Mouse (Mus musculus): Measurements from ENCODE around the gene Tomt. TPM values are rescaled to one million over a fixed set of nuclear protein-coding genes. Genes with fewer than 3 reads are reported as not detected.

The Tomt gene
- polyA plus RNA-seq, 1 experiment, result 0.09 TPM

- Histone ChIP-seq H3K4me1 (ENCODE audit: control insufficient read depth, insufficient read depth, low read length) (peaks cover 4% of the 10 kb centered on the region; the same call in 1 of the 2 replicates), H3K27ac (ENCODE audit: insufficient read depth, low read depth, low read length) (no peak overlapping the region), H3K27me3 (replicated peaks; ENCODE audit: control insufficient read depth, insufficient read depth, low read length) (no peaks in the 10 kb centered on the region), H3K36me3 (ENCODE audit: control insufficient read depth, insufficient read depth, low read length) (peaks cover 3% of the 10 kb centered on the region; the same call in 1 of the 2 replicates), H3K4me3 (ENCODE audit: insufficient read depth, low read depth, low read length) (no peak overlapping the region)
- DNase-seq, result no peak
- WGBS, result 77% methylated on average over 3 of the region's 3 CpGs
- TF ChIP-seq CTCF (conservative IDR thresholded peaks at IDR 0.05; ENCODE audit: insufficient read depth, insufficient read length, low read depth, low read length) (0 out of 2 replicates have a peak, but pooled peaks have one; percentile 7), POLR2A (IDR thresholded peaks at IDR 0.05; ENCODE audit: low read depth, low read length) (no peak)
Observed at GRCm38 (mm10) chr7:101862291-101862690, 43.9 kb downstream of the Tomt start.

- H3K27ac ChIP-seq (ENCODE audit: insufficient read depth, low read depth, low read length), result peak overlapping the region; percentile 52; the same call in 1 of the 2 replicates
- peak; percentile 90 for DNase-seq
- TF ChIP-seq CTCF (conservative IDR thresholded peaks at IDR 0.05; ENCODE audit: insufficient read depth, insufficient read length, low read depth, low read length), result no peak
- TF ChIP-seq POLR2A (IDR thresholded peaks at IDR 0.05; ENCODE audit: low read depth, low read length), result no peak
Observed at GRCm38 (mm10) chr7:101860978-101861377, 45.2 kb downstream of the Tomt start.

GRCm38 (mm10) chr7:101858362-101858761 lies 47.8 kb downstream of the Tomt start:
- Histone ChIP-seq H3K4me1 (ENCODE audit: control insufficient read depth, insufficient read depth, low read length) (peaks cover 2% of the 10 kb centered on the region; the same call in 1 of the 2 replicates), H3K36me3 (ENCODE audit: control insufficient read depth, insufficient read depth, low read length) (peaks cover 3% of the 10 kb centered on the region; the same call in 1 of the 2 replicates), H3K27ac (ENCODE audit: insufficient read depth, low read depth, low read length) (no peak overlapping the region), H3K27me3 (replicated peaks; ENCODE audit: control insufficient read depth, insufficient read depth, low read length) (no peaks in the 10 kb centered on the region), H3K4me3 (ENCODE audit: insufficient read depth, low read depth, low read length) (no peak overlapping the region)
- no peak for TF ChIP-seq POLR2A (IDR thresholded peaks at IDR 0.05; ENCODE audit: low read depth, low read length)
- no peak for TF ChIP-seq CTCF (conservative IDR thresholded peaks at IDR 0.05; ENCODE audit: insufficient read depth, insufficient read length, low read depth, low read length)
- WGBS, result 70% methylated on average over 9 of the region's 9 CpGs
- DNase-seq, result no peak

More at GRCm38 (mm10) chr7:101860978-101861377, 45.2 kb downstream of the Tomt start:
- Histone ChIP-seq H3K4me3 (ENCODE audit: insufficient read depth, low read depth, low read length) (no peak overlapping the region), H3K36me3 (ENCODE audit: control insufficient read depth, insufficient read depth, low read length) (peaks cover 3% of the 10 kb centered on the region; the same call in 1 of the 2 replicates), H3K4me1 (ENCODE audit: control insufficient read depth, insufficient read depth, low read length) (peaks cover 4% of the 10 kb centered on the region; the same call in 1 of the 2 replicates), H3K27me3 (replicated peaks; ENCODE audit: control insufficient read depth, insufficient read depth, low read length) (no peaks in the 10 kb centered on the region)

- no peaks in the 10 kb centered on the region for H3K27me3 ChIP-seq (replicated peaks; ENCODE audit: control insufficient read depth, insufficient read depth, low read length)
- peaks cover 2% of the 10 kb centered on the region; the same call in 1 of the 2 replicates for H3K4me1 ChIP-seq (ENCODE audit: control insufficient read depth, insufficient read depth, low read length)
- DNase-seq, result no peak
- peaks cover 3% of the 10 kb centered on the region; the same call in 1 of the 2 replicates for H3K36me3 ChIP-seq (ENCODE audit: control insufficient read depth, insufficient read depth, low read length)
- H3K27ac ChIP-seq (ENCODE audit: insufficient read depth, low read depth, low read length), result no peak within 1 kb of the TSS
- H3K4me3 ChIP-seq (ENCODE audit: insufficient read depth, low read depth, low read length), result no peak within 1 kb of the TSS
- TF ChIP-seq CTCF (conservative IDR thresholded peaks at IDR 0.05; ENCODE audit: insufficient read depth, insufficient read length, low read depth, low read length) (no peak), POLR2A (IDR thresholded peaks at IDR 0.05; ENCODE audit: low read depth, low read length) (no peak)
- 89% methylated on average over 4 of the region's 4 CpGs for WGBS
Observed at GRCm38 (mm10) chr7:101857094-101857493, 49.1 kb downstream of the Tomt start, which contains the start of gene Folr2. Gene Folr2 (minus strand): TSS chr7:101857194.

- 89% methylated on average over 2 of the region's 2 CpGs for WGBS
- H3K4me1 ChIP-seq (ENCODE audit: control insufficient read depth, insufficient read depth, low read length), result no peaks in the 10 kb centered on the region; the same call in 1 of the 2 replicates
- H3K36me3 ChIP-seq (ENCODE audit: control insufficient read depth, insufficient read depth, low read length), result peaks cover 1% of the 10 kb centered on the region; the same call in 1 of the 2 replicates
- H3K27me3 ChIP-seq (replicated peaks; ENCODE audit: control insufficient read depth, insufficient read depth, low read length), result no peaks in the 10 kb centered on the region
- DNase-seq, result no peak
- TF ChIP-seq CTCF (conservative IDR thresholded peaks at IDR 0.05; ENCODE audit: insufficient read depth, insufficient read length, low read depth, low read length) (no peak), POLR2A (IDR thresholded peaks at IDR 0.05; ENCODE audit: low read depth, low read length) (no peak)
- H3K27ac ChIP-seq (ENCODE audit: insufficient read depth, low read depth, low read length), result no peak overlapping the region
- no peak overlapping the region for H3K4me3 ChIP-seq (ENCODE audit: insufficient read depth, low read depth, low read length)
Observed at GRCm38 (mm10) chr7:101853816-101854215, 52.3 kb downstream of the Tomt start.

GRCm38 (mm10) chr7:101852846-101853245 lies 53.3 kb downstream of the Tomt start:
- no peak for TF ChIP-seq CTCF (conservative IDR thresholded peaks at IDR 0.05; ENCODE audit: insufficient read depth, insufficient read length, low read depth, low read length)
- TF ChIP-seq POLR2A (IDR thresholded peaks at IDR 0.05; ENCODE audit: low read depth, low read length), result no peak
- peak; percentile 57 for DNase-seq
- H3K36me3 ChIP-seq (ENCODE audit: control insufficient read depth, insufficient read depth, low read length), result peaks cover 1% of the 10 kb centered on the region; the same call in 1 of the 2 replicates
- H3K4me3 ChIP-seq (ENCODE audit: insufficient read depth, low read depth, low read length), result no peak overlapping the region
- no peaks in the 10 kb centered on the region for H3K27me3 ChIP-seq (replicated peaks; ENCODE audit: control insufficient read depth, insufficient read depth, low read length)
- no peaks in the 10 kb centered on the region; the same call in 1 of the 2 replicates for H3K4me1 ChIP-seq (ENCODE audit: control insufficient read depth, insufficient read depth, low read length)
- WGBS, result 77% methylated on average over 6 of the region's 6 CpGs
- no peak overlapping the region for H3K27ac ChIP-seq (ENCODE audit: insufficient read depth, low read depth, low read length)

- Histone ChIP-seq H3K36me3 (ENCODE audit: control insufficient read depth, insufficient read depth, low read length) (no peaks in the 10 kb centered on the region; the same call in 1 of the 2 replicates), H3K27ac (ENCODE audit: insufficient read depth, low read depth, low read length) (no peak overlapping the region), H3K4me3 (ENCODE audit: insufficient read depth, low read depth, low read length) (no peak overlapping the region), H3K4me1 (ENCODE audit: control insufficient read depth, insufficient read depth, low read length) (no peaks in the 10 kb centered on the region; the same call in 1 of the 2 replicates), H3K27me3 (replicated peaks; ENCODE audit: control insufficient read depth, insufficient read depth, low read length) (no peaks in the 10 kb centered on the region)
- TF ChIP-seq CTCF (conservative IDR thresholded peaks at IDR 0.05; ENCODE audit: insufficient read depth, insufficient read length, low read depth, low read length), result no peak
- no peak for TF ChIP-seq POLR2A (IDR thresholded peaks at IDR 0.05; ENCODE audit: low read depth, low read length)
- DNase-seq, result no peak
- WGBS, result 58% methylated on average over 6 of the region's 6 CpGs
Observed at GRCm38 (mm10) chr7:101851689-101852088, 54.5 kb downstream of the Tomt start.

Other genes starting within 250 kb of the Tomt start
- 64.8 and 84.9 TPM in 2 replicates for gene Clpb, start 242.7 kb downstream of the Tomt start, polyA plus RNA-seq (2012; rRNA removed)
- gene Phox2a, start 88.0 kb downstream of the Tomt start, polyA plus RNA-seq (2012; rRNA removed), result 0.20 TPM in 1 of 2 replicates, not detected in the other
- 62.1 and 81.3 TPM in 2 replicates for gene Inppl1, start 68.1 kb downstream of the Tomt start, polyA plus RNA-seq (2012; rRNA removed)
- gene Folr2, start 49.2 kb downstream of the Tomt start, polyA plus RNA-seq (2012; rRNA removed), result 11.2 and 11.7 TPM in 2 replicates
- gene Anapc15, start 42.6 kb downstream of the Tomt start, polyA plus RNA-seq (2012; rRNA removed), result 40.2 and 42.6 TPM in 2 replicates
- 942 and 1,044 TPM in 2 replicates for gene Folr1, start 35.6 kb downstream of the Tomt start, polyA plus RNA-seq (2012; rRNA removed)
- gene Lamtor1, start 455 bp downstream of the Tomt start, polyA plus RNA-seq (2012; rRNA removed), result 255 and 267 TPM in 2 replicates
- gene Lrrc51, start 27.5 kb upstream of the Tomt start, polyA plus RNA-seq (2012; rRNA removed), result 19.6 and 21.6 TPM in 2 replicates
- gene Numa1, start 27.8 kb upstream of the Tomt start, polyA plus RNA-seq (2012; rRNA removed), result 71.8 and 77.5 TPM in 2 replicates
- 18.9 and 22.9 TPM in 2 replicates for gene Il18bp, start 112.3 kb upstream of the Tomt start, polyA plus RNA-seq (2012; rRNA removed)
- 42.7 and 43.8 TPM in 2 replicates for gene Rnf121, start 159.1 kb upstream of the Tomt start, polyA plus RNA-seq (2012; rRNA removed)
- 12.3 and 13.2 TPM in 2 replicates for gene Xndc1, start 159.2 kb upstream of the Tomt start, polyA plus RNA-seq (2012; rRNA removed)
- 1.8 and 2.5 TPM in 2 replicates for gene Xntrpc, start 159.4 kb upstream of the Tomt start, polyA plus RNA-seq (2012; rRNA removed)
- not detected in 2 replicates for gene Trpc2, start 176.8 kb upstream of the Tomt start, polyA plus RNA-seq (2012; rRNA removed)
- gene Art1, start 195.4 kb upstream of the Tomt start, polyA plus RNA-seq (2012; rRNA removed), result 0.08 and 3.8 TPM in 2 replicates
- 0.15 and 0.33 TPM in 2 replicates for gene Art5, start 203.1 kb upstream of the Tomt start, polyA plus RNA-seq (2012; rRNA removed)
- 0.03 TPM in 1 of 2 replicates, not detected in the other for gene Chrna10, start 210.5 kb upstream of the Tomt start, polyA plus RNA-seq (2012; rRNA removed)

Measured in kidney, adult 2 months (tissue).